Mouse (Mus musculus): ENCODE measurements around the gene Olfr1424. TPM values are rescaled to one million over a fixed set of nuclear protein-coding genes. Genes with fewer than 3 reads are reported as not detected.
A peak's percentile ranks its signal among the peaks of the same experiment; 100 is the strongest.

Olfr1424 gene
- polyA plus RNA-seq, 1 experiment = not detected

DNA sequence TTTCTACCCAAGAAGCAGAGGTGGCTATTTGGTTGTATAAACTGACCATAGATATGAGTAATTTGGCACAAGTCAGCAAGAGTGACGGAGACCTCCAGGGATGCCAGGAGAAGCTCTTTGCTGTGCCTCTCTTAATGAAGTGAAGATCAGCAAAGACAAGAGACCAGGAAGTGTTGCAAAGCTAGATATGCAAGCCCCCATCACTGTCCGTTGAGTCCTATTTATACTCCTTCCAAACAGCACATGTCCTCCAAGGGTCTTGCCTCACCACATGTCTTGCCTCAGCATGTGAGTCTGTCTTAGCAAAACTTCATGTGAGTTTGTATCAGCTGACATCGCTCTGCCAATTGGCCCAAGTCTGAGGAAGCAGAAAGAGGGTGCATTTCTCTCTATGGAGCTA is 37.1 kb downstream of the Olfr1424 start:
- Histone ChIP-seq H3K4me1 (ENCODE audit: control insufficient read depth, insufficient read depth, low read length) (peaks cover 28% of the 10 kb centered on the region), H3K4me3 (ENCODE audit: insufficient read depth, low read length) (no peak overlapping the region), H3K27ac (ENCODE audit: insufficient read depth, low read depth, low read length) (peak overlapping the region; percentile 54)
- TF ChIP-seq CTCF (IDR thresholded peaks at IDR 0.05; ENCODE audit: low read depth, low read length) (no peak), POLR2A (IDR thresholded peaks at IDR 0.05; ENCODE audit: borderline replicate concordance, low read depth, low read length) (no peak)

DNA sequence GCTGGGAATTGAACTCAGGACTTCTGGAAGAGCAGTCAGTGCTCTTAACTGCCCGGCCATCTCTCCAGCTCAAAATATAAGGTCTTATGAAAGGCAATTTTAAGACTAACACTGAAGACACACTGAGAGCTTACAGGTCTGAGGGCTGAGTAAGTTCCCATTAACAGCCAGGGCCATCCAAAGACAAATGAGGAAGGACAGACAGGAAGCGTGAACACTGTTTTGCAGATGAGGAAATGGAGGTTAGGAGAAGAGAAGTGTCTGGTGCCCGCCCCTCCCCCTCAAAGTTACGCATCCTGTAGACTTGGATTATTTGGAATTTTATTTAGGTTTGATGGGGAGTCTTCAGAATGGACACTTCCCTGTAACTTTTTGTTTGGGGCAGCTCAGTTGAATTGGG is 38.3 kb downstream of the Olfr1424 start:
- Histone ChIP-seq H3K4me3 (ENCODE audit: insufficient read depth, low read length) (no peak overlapping the region), H3K27ac (ENCODE audit: insufficient read depth, low read depth, low read length) (peak overlapping the region; percentile 87), H3K4me1 (ENCODE audit: control insufficient read depth, insufficient read depth, low read length) (peaks cover 28% of the 10 kb centered on the region)
- TF ChIP-seq CTCF (IDR thresholded peaks at IDR 0.05; ENCODE audit: low read depth, low read length) = no peak
- no peak for TF ChIP-seq POLR2A (IDR thresholded peaks at IDR 0.05; ENCODE audit: borderline replicate concordance, low read depth, low read length)

DNA sequence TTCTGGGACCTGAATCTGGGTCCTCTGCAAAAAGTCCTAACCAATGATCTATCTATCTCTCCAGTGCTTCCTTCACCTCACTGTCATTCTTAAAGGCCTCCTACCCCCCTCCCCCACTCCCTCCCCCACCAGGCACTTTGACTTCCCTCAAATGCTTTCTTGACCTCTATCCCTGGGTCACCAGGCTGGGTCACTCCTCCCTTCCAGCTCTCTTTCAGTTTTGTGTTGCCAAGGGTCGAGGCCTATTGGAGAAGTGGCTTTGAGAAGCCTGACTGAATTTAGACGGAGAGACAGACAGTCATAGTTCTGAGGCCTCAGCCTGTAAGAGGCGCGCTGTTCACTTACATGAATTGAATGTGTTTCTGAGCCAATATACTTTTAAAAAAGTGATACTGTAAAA is 46.3 kb downstream of the Olfr1424 start:
- H3K4me1 ChIP-seq (ENCODE audit: control insufficient read depth, insufficient read depth, low read length) = peaks cover 10% of the 10 kb centered on the region
- H3K27ac ChIP-seq (ENCODE audit: insufficient read depth, low read depth, low read length) = no peak overlapping the region
- H3K4me3 ChIP-seq (ENCODE audit: insufficient read depth, low read length) = no peak overlapping the region
- no peak for TF ChIP-seq CTCF (IDR thresholded peaks at IDR 0.05; ENCODE audit: low read depth, low read length)
- no peak for TF ChIP-seq POLR2A (IDR thresholded peaks at IDR 0.05; ENCODE audit: borderline replicate concordance, low read depth, low read length)

DNA sequence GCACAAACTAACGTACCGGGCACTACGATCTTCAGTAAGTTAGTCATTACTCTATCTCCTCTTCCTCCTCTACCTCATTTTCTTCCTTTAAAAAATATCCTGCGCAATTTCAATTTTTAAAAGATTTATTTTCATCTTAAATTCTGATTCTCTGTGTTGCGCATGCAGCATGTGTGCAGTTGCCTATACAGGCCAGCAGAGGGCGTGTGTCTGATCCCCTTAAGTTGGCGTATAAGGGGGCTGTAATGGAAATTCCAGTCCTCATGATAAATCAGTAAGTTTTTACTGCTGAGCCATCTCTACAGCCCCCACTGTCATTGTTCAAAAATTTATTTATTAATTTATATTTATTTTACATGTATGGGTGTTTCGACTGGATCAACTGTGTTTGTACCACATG is 46.8 kb downstream of the Olfr1424 start:
- H3K4me1 ChIP-seq (ENCODE audit: control insufficient read depth, insufficient read depth, low read length) = peaks cover 10% of the 10 kb centered on the region

DNA sequence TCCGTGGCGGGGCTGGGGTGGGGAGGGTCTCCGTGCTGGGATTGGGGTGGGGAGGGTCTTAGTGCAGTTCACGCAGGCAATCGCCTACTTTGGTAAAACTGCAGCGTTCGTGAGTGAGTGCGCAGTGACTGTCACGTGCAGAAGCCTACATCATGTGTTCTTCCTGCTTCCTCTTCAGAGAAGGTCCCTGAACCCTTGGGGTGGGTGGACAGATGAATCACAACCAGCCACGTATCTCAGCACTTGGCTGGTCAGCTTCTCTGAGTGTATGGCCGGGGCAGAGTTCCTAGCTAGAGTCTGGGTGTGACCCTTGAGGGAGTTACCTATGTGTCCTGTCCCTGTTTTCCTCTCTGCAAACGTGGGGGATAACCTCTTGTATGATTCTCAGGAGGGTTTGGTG is 49.3 kb downstream of the Olfr1424 start:
- peaks cover 17% of the 10 kb centered on the region for H3K4me1 ChIP-seq (ENCODE audit: control insufficient read depth, insufficient read depth, low read length)
- peak overlapping the region; percentile 97 for H3K27ac ChIP-seq (ENCODE audit: insufficient read depth, low read depth, low read length)
- peak overlapping the region; percentile 18 for H3K4me3 ChIP-seq (ENCODE audit: insufficient read depth, low read length)
- TF ChIP-seq CTCF (IDR thresholded peaks at IDR 0.05; ENCODE audit: low read depth, low read length) (no peak), POLR2A (IDR thresholded peaks at IDR 0.05; ENCODE audit: borderline replicate concordance, low read depth, low read length) (no peak)

More for the DNA sequence above, 46.8 kb downstream of the Olfr1424 start:
- Histone ChIP-seq H3K4me3 (ENCODE audit: insufficient read depth, low read length) (no peak overlapping the region), H3K27ac (ENCODE audit: insufficient read depth, low read depth, low read length) (no peak overlapping the region)
- TF ChIP-seq CTCF (IDR thresholded peaks at IDR 0.05; ENCODE audit: low read depth, low read length) (no peak), POLR2A (IDR thresholded peaks at IDR 0.05; ENCODE audit: borderline replicate concordance, low read depth, low read length) (no peak)

DNA sequence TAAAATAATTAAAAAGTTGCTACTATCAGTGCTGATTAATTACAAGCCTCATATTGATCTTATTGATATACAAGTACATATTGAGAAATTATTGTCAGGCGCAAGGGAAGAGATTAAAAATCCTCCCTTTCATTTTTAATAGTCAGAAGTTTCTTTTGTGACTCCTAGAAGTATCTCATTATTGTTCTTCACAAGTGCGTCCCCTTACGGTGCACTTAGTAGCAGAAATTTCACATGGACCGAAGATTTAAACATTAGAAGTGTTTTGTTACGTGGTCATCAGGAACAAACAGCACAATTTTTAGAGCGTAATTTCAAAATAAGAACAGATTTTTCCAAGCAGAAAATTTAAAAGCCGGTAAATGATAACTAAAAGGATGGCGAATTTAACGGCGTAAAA is 49.9 kb downstream of the Olfr1424 start:
- Histone ChIP-seq H3K4me1 (ENCODE audit: control insufficient read depth, insufficient read depth, low read length) (peaks cover 17% of the 10 kb centered on the region), H3K4me3 (ENCODE audit: insufficient read depth, low read length) (peak overlapping the region; percentile 37; the same call in 1 of the 2 replicates), H3K27ac (ENCODE audit: insufficient read depth, low read depth, low read length) (peak overlapping the region; percentile 87)
- TF ChIP-seq POLR2A (IDR thresholded peaks at IDR 0.05; ENCODE audit: borderline replicate concordance, low read depth, low read length) (no peak), CTCF (IDR thresholded peaks at IDR 0.05; ENCODE audit: low read depth, low read length) (no peak)

DNA sequence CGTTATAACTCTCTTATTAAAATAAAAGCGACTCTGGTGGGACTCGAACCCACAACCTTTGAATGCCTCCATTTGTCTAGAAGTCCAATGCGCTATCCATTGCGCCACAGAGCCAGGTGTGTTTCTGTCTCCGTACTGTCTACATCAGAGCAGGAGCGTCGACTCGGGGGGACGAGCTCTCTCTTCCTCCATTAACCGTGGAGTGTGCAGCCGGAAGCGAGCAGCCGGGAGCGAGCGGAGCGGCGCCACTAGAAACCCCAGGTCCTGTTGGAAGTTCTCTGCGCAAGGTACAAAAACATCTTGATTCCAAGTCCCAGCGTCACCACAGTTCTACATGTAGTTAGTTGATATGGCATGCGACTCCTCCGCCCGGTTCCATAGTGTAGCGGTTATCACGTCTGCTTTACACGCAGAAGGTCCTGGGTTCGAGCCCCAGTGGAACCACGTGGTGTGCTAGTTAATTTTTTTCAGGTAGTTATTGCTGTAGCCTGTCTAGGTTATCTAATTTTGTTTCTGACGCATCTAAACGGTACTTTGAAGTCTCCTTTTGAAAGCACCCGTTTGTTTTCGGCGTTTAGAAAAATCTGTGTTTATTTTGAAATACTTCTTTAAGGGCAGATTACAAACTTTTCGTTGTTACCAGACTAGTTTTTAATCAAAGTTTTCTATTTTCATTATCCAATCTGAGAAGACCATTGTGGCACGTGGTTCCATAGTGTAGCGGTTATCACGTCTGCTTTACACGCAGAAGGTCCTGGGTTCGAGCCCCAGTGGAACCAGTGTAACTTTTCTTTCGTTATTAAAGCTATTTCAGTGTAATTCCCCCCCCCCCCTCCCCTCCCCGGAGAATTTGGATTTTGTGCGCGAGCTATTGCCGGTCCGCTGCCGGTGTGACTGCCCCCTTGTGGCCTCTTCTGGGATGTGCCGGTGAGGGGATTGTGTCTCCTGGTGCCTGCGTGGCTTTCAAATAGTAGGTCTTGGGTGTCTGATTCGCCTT is 50.6 kb downstream of the Olfr1424 start:
- peaks cover 21% of the 10 kb centered on the region for H3K4me1 ChIP-seq (ENCODE audit: control insufficient read depth, insufficient read depth, low read length)
- no peak for TF ChIP-seq POLR2A (IDR thresholded peaks at IDR 0.05; ENCODE audit: borderline replicate concordance, low read depth, low read length)
- peak; percentile 69 for TF ChIP-seq CTCF (IDR thresholded peaks at IDR 0.05; ENCODE audit: low read depth, low read length)
- H3K4me3 ChIP-seq (ENCODE audit: insufficient read depth, low read length) = peak overlapping the region; percentile 76
- peak overlapping the region; percentile 87 for H3K27ac ChIP-seq (ENCODE audit: insufficient read depth, low read depth, low read length)

DNA sequence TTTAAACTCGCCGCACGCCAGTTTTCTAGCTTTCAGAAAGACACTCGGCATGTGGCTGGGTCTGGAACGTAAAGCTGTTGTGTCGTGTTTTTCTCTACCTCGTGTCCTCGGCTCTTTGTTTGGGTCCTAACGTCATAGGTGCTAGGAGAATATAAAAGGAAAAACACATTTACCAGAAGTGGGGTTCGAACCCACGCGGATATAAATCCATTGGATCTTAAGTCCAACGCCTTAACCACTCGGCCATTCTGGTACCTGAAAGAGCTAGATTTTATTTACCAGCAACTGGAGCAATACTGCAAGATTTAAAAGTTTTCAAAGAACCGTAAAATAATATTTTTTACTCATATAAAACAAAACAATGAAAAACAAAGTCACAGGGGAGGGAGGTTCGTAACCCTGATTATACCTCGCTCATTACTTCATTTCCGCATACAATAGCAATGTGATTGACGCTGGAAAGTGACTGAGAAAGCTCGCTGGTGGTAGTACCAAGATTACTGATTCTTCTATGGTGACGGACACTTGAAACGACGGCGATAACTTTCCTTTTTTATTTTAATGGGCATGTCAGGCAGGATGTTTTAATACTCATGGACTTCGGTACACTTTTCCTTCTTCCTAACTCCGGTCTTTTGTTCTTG is 51.4 kb downstream of the Olfr1424 start:
- TF ChIP-seq POLR2A (IDR thresholded peaks at IDR 0.05; ENCODE audit: borderline replicate concordance, low read depth, low read length) (no peak), CTCF (IDR thresholded peaks at IDR 0.05; ENCODE audit: low read depth, low read length) (no peak)
- Histone ChIP-seq H3K4me3 (ENCODE audit: insufficient read depth, low read length) (peak overlapping the region; percentile 76), H3K27ac (ENCODE audit: insufficient read depth, low read depth, low read length) (peak overlapping the region; percentile 67), H3K4me1 (ENCODE audit: control insufficient read depth, insufficient read depth, low read length) (peaks cover 22% of the 10 kb centered on the region)

DNA sequence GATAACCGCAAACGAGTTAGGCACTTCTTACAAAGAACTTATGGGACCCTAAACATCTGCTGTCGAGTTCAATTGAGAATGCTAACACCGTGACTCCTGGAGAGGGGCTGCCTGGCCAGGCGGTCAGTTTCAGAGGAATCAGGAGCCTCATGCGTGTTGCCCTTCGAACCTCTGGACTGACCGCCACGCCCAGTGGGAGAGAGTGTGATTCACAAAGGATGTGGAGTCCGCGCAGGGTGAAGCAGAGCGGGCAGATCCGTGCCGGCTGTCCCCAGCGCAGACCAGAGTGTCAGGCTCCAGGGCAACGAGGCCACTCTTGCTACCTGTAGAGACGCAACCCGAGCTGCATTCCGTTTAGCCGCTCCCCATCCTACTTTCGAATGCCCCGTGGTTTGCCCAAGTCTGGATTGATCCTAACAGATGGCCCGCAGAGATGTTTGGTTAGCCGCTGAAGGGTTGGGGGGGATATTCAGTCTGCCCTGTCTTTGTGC is 52.2 kb downstream of the Olfr1424 start:
- Histone ChIP-seq H3K27ac (ENCODE audit: insufficient read depth, low read depth, low read length) (peak overlapping the region; percentile 67), H3K4me1 (ENCODE audit: control insufficient read depth, insufficient read depth, low read length) (peaks cover 22% of the 10 kb centered on the region), H3K4me3 (ENCODE audit: insufficient read depth, low read length) (peak overlapping the region; percentile 65)
- TF ChIP-seq POLR2A (IDR thresholded peaks at IDR 0.05; ENCODE audit: borderline replicate concordance, low read depth, low read length) (no peak), CTCF (IDR thresholded peaks at IDR 0.05; ENCODE audit: low read depth, low read length) (no peak)

All from bone marrow macrophage, adult 2 months (primary cell).